Mouse (Mus musculus): ENCODE results near the gene Gm21992. TPM values are rescaled to one million over a fixed set of nuclear protein-coding genes. Genes with fewer than 3 reads are reported as not detected.
"Not testable (repeated sequence)": the region's sequence is repeated elsewhere in the genome, so short reads cannot be mapped to it uniquely, and the experiment has no call there.

Gm21992 gene
- total RNA-seq, 1 experiment: 40.0 TPM

DNA sequence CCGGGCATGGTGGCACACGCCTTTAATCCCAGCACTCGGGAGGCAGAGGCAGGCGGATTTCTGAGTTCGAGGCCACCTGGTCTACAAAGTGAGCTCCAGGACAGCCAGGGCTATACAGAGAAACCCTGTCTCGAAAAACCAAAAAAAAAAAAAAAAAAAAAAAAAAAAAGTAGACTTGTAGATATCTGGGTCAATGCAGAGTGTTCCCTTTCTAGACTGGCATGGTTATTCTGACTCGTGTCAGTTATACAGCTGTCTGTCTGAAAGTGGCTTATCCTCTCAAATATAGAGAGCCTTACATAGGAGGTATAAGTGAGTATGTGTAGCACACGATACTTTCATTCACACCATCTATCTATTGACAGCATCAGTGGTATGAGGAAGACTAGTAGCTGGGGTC lies 50.9 kb downstream of the Gm21992 start:
- H3K36me3 ChIP-seq (ENCODE audit: control insufficient read depth, insufficient read depth, low read length, poor library complexity, severe bottlenecking): peaks cover 14% of the 10 kb centered on the region
- H3K9me3 ChIP-seq (ENCODE audit: control insufficient read depth, insufficient read depth, low read depth, low read length); in situ Hi-C loops (cut with MboI; ENCODE audit: low sequenced_read_pairs in 2 of 2, unreplicated experiment in 2 of 2); H3K4me3 ChIP-seq (ENCODE audit: insufficient read depth in 1 of 2, low read depth in 1 of 2, low read length in 2 of 2, poor library complexity in 1 of 2, severe bottlenecking in 1 of 2); DNase-seq (ENCODE audit: low read depth, low spot score); H3K27ac ChIP-seq (ENCODE audit: insufficient read depth, low read depth, low read length, poor library complexity, severe bottlenecking); H3K4me1 ChIP-seq (ENCODE audit: control insufficient read depth in 2 of 2, insufficient read depth in 2 of 2, low read length in 2 of 2, poor library complexity in 1 of 2); H3K9ac ChIP-seq (ENCODE audit: insufficient read depth, low read depth, low read length, poor library complexity, severe bottlenecking): not testable (repeated sequence)
- peak; percentile 77; the same call in 1 of the 2 replicates for TF ChIP-seq ZNF384 (IDR thresholded peaks at IDR 0.05; ENCODE audit: low read depth, low read length)

GRCm38 (mm10) chr19:4756921-4757320 lies 54.5 kb downstream of the Gm21992 start:
- no peak for DNase-seq (ENCODE audit: low read depth, low spot score)
- H3K9me3 ChIP-seq (ENCODE audit: control insufficient read depth, insufficient read depth, low read depth, low read length): no peaks in the 10 kb centered on the region
- no peak for TF ChIP-seq HCFC1 (IDR thresholded peaks at IDR 0.05; ENCODE audit: borderline replicate concordance, insufficient read depth, low read length)
- TF ChIP-seq ZC3H11A (IDR thresholded peaks at IDR 0.05; ENCODE audit: borderline replicate concordance, low read depth, low read length): no peak
- no peak for TF ChIP-seq MAFK (IDR thresholded peaks at IDR 0.05; ENCODE audit: insufficient read depth, low read depth, low read length)
- TF ChIP-seq ZNF384 (IDR thresholded peaks at IDR 0.05; ENCODE audit: low read depth, low read length): no peak
- no peak for TF ChIP-seq CHD2 (IDR thresholded peaks at IDR 0.05; ENCODE audit: low read depth, low read length)
- peaks cover 0 to 1% of the 10 kb centered on the region in 2 experiments; a peak in 1 of 4 replicates for H3K4me1 ChIP-seq (ENCODE audit: control insufficient read depth in 2 of 2, insufficient read depth in 2 of 2, low read length in 2 of 2, poor library complexity in 1 of 2)
- in situ Hi-C loops (cut with MboI; ENCODE audit: low sequenced_read_pairs in 2 of 2, unreplicated experiment in 2 of 2): loop anchor here in 1 of 2 experiments (10.0 kb wide), 1 partner anchor 148 kb away; the partner anchor contains the start of gene Bbs1
- no peak overlapping the region for H3K27ac ChIP-seq (ENCODE audit: insufficient read depth, low read depth, low read length, poor library complexity, severe bottlenecking)
- peak overlapping the region; percentile 91; the same call in 1 of the 2 replicates for H3K9ac ChIP-seq (ENCODE audit: insufficient read depth, low read depth, low read length, poor library complexity, severe bottlenecking)
- peaks cover 5% of the 10 kb centered on the region for H3K36me3 ChIP-seq (ENCODE audit: control insufficient read depth, insufficient read depth, low read length, poor library complexity, severe bottlenecking)
- H3K4me3 ChIP-seq (ENCODE audit: insufficient read depth in 1 of 2, low read depth in 1 of 2, low read length in 2 of 2, poor library complexity in 1 of 2, severe bottlenecking in 1 of 2): peak overlapping the region; percentile 77 to 81

- in situ Hi-C loops (cut with MboI; ENCODE audit: low sequenced_read_pairs in 2 of 2, unreplicated experiment in 2 of 2): loop anchor here in 1 of 2 experiments (10.0 kb wide), 1 partner anchor 148 kb away; the partner anchor contains the start of gene Bbs1
- peaks cover 8% of the 10 kb centered on the region for H3K36me3 ChIP-seq (ENCODE audit: control insufficient read depth, insufficient read depth, low read length, poor library complexity, severe bottlenecking)
- DNase-seq (ENCODE audit: low read depth, low spot score): peak; percentile 92
- peak within 1 kb of the TSS; percentile 91 for H3K9ac ChIP-seq (ENCODE audit: insufficient read depth, low read depth, low read length, poor library complexity, severe bottlenecking)
- H3K4me3 ChIP-seq (ENCODE audit: insufficient read depth in 1 of 2, low read depth in 1 of 2, low read length in 2 of 2, poor library complexity in 1 of 2, severe bottlenecking in 1 of 2): peak within 1 kb of the TSS; percentile 77 to 81
- TF ChIP-seq MAFK (IDR thresholded peaks at IDR 0.05; ENCODE audit: insufficient read depth, low read depth, low read length) (no peak), ZC3H11A (IDR thresholded peaks at IDR 0.05; ENCODE audit: borderline replicate concordance, low read depth, low read length) (no peak), HCFC1 (IDR thresholded peaks at IDR 0.05; ENCODE audit: borderline replicate concordance, insufficient read depth, low read length) (peak; percentile 73; the same call in 1 of the 2 replicates), CHD2 (IDR thresholded peaks at IDR 0.05; ENCODE audit: low read depth, low read length) (peak; percentile 76; the same call in 1 of the 2 replicates)
- H3K4me1 ChIP-seq (ENCODE audit: control insufficient read depth in 2 of 2, insufficient read depth in 2 of 2, low read length in 2 of 2, poor library complexity in 1 of 2): no peaks in the 10 kb centered on the region; a peak in 1 of 4 replicates
- H3K27ac ChIP-seq (ENCODE audit: insufficient read depth, low read depth, low read length, poor library complexity, severe bottlenecking): peak within 1 kb of the TSS; percentile 85
- no peaks in the 10 kb centered on the region for H3K9me3 ChIP-seq (ENCODE audit: control insufficient read depth, insufficient read depth, low read depth, low read length)
These were observed 55.1 kb downstream of the Gm21992 start, which contains the start of gene Rbm4b for GRCm38 (mm10) chr19:4756193-4756911. TSS of gene Rbm4b (plus strand) at chr19:4756497.

DNA sequence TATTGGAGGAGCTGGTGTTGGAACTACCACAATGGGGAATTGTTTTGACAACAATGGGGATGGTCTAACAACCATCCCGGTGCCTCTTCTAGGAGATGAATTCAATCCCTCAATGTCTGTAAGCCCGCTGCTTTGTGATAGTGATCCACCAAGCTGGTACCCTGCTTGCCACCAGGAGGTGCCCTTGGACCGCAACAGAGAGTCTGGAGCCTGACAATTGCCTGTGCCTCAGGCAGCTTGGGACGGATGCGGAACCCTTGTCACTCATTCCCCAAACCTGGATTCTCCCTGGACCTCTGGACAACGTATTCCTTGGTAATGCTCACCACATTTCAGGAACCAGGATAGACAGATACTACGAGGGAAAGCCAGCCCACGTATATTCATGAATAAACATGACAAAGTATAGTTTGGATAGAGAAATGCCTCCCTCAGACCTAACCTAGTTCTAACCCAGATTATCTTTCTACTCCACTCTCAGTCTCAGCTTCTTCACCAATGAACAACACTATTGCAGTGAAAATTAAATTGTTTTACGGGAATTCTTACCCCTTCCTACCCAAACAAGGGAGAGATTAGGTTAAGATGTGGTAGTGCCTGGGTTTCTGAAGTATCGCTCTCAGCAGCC lies 55.7 kb downstream of the Gm21992 start:
- peak overlapping the region; percentile 62 to 81 for H3K4me3 ChIP-seq (ENCODE audit: insufficient read depth in 1 of 2, low read depth in 1 of 2, low read length in 2 of 2, poor library complexity in 1 of 2, severe bottlenecking in 1 of 2)
- in situ Hi-C loops (cut with MboI; ENCODE audit: low sequenced_read_pairs in 2 of 2, unreplicated experiment in 2 of 2): loop anchor here in 1 of 2 experiments (10.0 kb wide), 1 partner anchor 149 kb away; the partner anchor contains the start of gene Bbs1
- H3K9me3 ChIP-seq (ENCODE audit: control insufficient read depth, insufficient read depth, low read depth, low read length): no peaks in the 10 kb centered on the region
- H3K27ac ChIP-seq (ENCODE audit: insufficient read depth, low read depth, low read length, poor library complexity, severe bottlenecking): peak overlapping the region; percentile 47; the same call in 1 of the 2 replicates
- TF ChIP-seq ZC3H11A (IDR thresholded peaks at IDR 0.05; ENCODE audit: borderline replicate concordance, low read depth, low read length): peak; percentile 86
- TF ChIP-seq HCFC1 (IDR thresholded peaks at IDR 0.05; ENCODE audit: borderline replicate concordance, insufficient read depth, low read length): no peak
- H3K9ac ChIP-seq (ENCODE audit: insufficient read depth, low read depth, low read length, poor library complexity, severe bottlenecking): peak overlapping the region; percentile 70
- peak; percentile 75 for DNase-seq (ENCODE audit: low read depth, low spot score)
- H3K4me1 ChIP-seq (ENCODE audit: control insufficient read depth in 2 of 2, insufficient read depth in 2 of 2, low read length in 2 of 2, poor library complexity in 1 of 2): no peaks in the 10 kb centered on the region; a peak in 1 of 4 replicates
- peaks cover 8% of the 10 kb centered on the region for H3K36me3 ChIP-seq (ENCODE audit: control insufficient read depth, insufficient read depth, low read length, poor library complexity, severe bottlenecking)
